10 mouse cellular contexts compared by ENCODE assay signal in the genomic region with DNA sequence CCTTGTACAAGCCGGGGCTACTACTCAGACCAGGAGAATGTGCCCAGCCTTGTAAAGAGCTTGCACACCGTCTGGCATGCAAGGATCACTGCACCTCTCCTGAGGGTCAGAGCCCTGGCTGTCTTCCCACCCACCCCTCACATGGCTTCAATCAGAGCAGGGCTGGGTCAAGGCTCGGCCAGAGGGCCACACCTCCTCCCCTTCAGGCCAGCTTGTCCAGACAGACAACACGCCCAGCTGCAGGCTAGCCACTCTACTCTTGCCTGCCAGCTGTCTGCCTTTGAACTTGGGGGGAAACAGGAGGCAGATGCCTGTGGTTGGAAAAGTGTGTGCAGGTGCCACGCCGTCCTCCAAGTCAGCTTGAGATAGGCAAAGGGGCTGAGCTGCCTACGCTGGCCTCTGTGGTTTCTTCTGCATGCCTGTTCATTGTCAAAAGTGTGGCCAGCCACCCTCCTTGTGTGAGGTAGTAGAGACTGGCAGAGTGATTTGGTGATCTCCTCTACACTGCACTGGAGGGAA. TPM values are rescaled to one million over a fixed set of nuclear protein-coding genes. Genes with fewer than 3 reads are reported as not detected.
DNase-seq lines count a peak whose midpoint lies in the region; ATAC-seq and TF ChIP-seq lines count a peak whose summit lies in the region.
"Had no signal": no experiment of that assay in that cellular context is flagged by ENCODE, and none has a peak within 500 bp of the region (broad histone marks: within the 10 kb centered on the region; RNA-seq: fewer than 3 reads in every experiment).

No protein-coding gene starts in this region.

- peak; percentile 65 for DNase-seq in hindbrain, embryonic 10.5 days (ENCODE audit: low spot score)
- peak; percentile 58 for DNase-seq in embryonic facial prominence, embryonic 11.5 days (ENCODE audit: low spot score)
- peak; percentile 76 for DNase-seq in kidney, adult 2 months
- no peak for DNase-seq in liver, embryonic 11.5 days (ENCODE audit: low spot score)
- no peak for DNase-seq in spleen, postnatal 4 days (ENCODE audit: low spot score in 2 of 2)

- H3K9me3 ChIP-seq in hindbrain, embryonic 10.5 days, result no peaks in the 10 kb centered on the region
- no peaks in the 10 kb centered on the region for H3K9me3 ChIP-seq in hindbrain, embryonic 12.5 days (replicated peaks)
- no peaks in the 10 kb centered on the region for H3K9me3 ChIP-seq in embryonic facial prominence, embryonic 11.5 days (replicated peaks; ENCODE audit: control insufficient read depth, low read length)
- H3K9me3 ChIP-seq in liver, embryonic 11.5 days (ENCODE audit: control insufficient read depth, low read length), result no peaks in the 10 kb centered on the region
- no peaks in the 10 kb centered on the region for H3K9me3 ChIP-seq in forebrain, embryonic 12.5 days
- H3K9me3 ChIP-seq: G1E had no signal

- no peaks in the 10 kb centered on the region for H3K27me3 ChIP-seq in hindbrain, embryonic 10.5 days (ENCODE audit: insufficient read depth, poor library complexity, severe bottlenecking)
- H3K27me3 ChIP-seq in hindbrain, embryonic 12.5 days, result no peaks in the 10 kb centered on the region
- H3K27me3 ChIP-seq in embryonic facial prominence, embryonic 11.5 days (ENCODE audit: control insufficient read depth, insufficient read depth, low read length), result no peaks in the 10 kb centered on the region
- H3K27me3 ChIP-seq in kidney, adult 2 months (replicated peaks; ENCODE audit: control insufficient read depth, insufficient read depth, low read length), result no peaks in the 10 kb centered on the region
- H3K27me3 ChIP-seq in liver, embryonic 11.5 days (replicated peaks; ENCODE audit: control insufficient read depth, insufficient read depth, low read length), result no peaks in the 10 kb centered on the region
- peaks cover 5% of the 10 kb centered on the region; the same call in 1 of the 2 replicates for H3K27me3 ChIP-seq in forebrain, embryonic 12.5 days

- no peak for ATAC-seq in hindbrain, embryonic 12.5 days (ENCODE audit: low FRiP score)
- 0 out of 2 replicates have a peak, but pooled peaks have one; percentile 36 for ATAC-seq in embryonic facial prominence, embryonic 11.5 days (replicated peaks; ENCODE audit: insufficient number of reproducible peaks, low FRiP score, low TSS enrichment, low read depth)
- ATAC-seq in megakaryocyte-erythroid progenitor cell, adult 5-6 weeks (replicated peaks; ENCODE audit: low FRiP score, low TSS enrichment, poor library complexity, severe bottlenecking), result peak; percentile 60; the same call in 1 of the 2 replicates
- ATAC-seq in liver, embryonic 11.5 days (replicated peaks; ENCODE audit: low FRiP score), result no peak
- ATAC-seq in forebrain, embryonic 12.5 days (ENCODE audit: low FRiP score), result no peak

- no peak overlapping the region for H3K4me2 ChIP-seq in hindbrain, embryonic 12.5 days (replicated peaks)
- no peak overlapping the region for H3K4me2 ChIP-seq in embryonic facial prominence, embryonic 11.5 days (ENCODE audit: low read depth, low read length)
- H3K4me2 ChIP-seq in liver, embryonic 11.5 days, result no peak overlapping the region
- no peak overlapping the region for H3K4me2 ChIP-seq in forebrain, embryonic 12.5 days

- TF ChIP-seq CTCF in kidney, adult 2 months (conservative IDR thresholded peaks at IDR 0.05; ENCODE audit: insufficient read depth, insufficient read length, low read depth, low read length), result no peak

- WGBS in hindbrain, embryonic 10.5 days, result 43% methylated on average over 7 of the region's 7 CpGs
- 41% methylated on average over 7 of the region's 7 CpGs for WGBS in hindbrain, embryonic 12.5 days
- WGBS in embryonic facial prominence, embryonic 11.5 days, result 22% methylated on average over 7 of the region's 7 CpGs
- WGBS in kidney, adult 2 months, result 27% methylated on average over 7 of the region's 7 CpGs
- WGBS in liver, embryonic 11.5 days, result 28% methylated on average over 7 of the region's 7 CpGs
- WGBS in forebrain, embryonic 12.5 days, result 63% methylated on average over 7 of the region's 7 CpGs

- 0 out of 2 replicates have a peak overlapping the region, but pooled peaks have one; percentile 59 for H3K27ac ChIP-seq in hindbrain, embryonic 10.5 days
- H3K27ac ChIP-seq in hindbrain, embryonic 12.5 days, result no peak overlapping the region
- peak overlapping the region; percentile 52; the same call in 1 of the 2 replicates for H3K27ac ChIP-seq in embryonic facial prominence, embryonic 11.5 days (replicated peaks; ENCODE audit: low read depth, low read length)
- no peak overlapping the region for H3K27ac ChIP-seq in kidney, adult 2 months (ENCODE audit: insufficient read depth, low read depth, low read length)
- H3K27ac ChIP-seq in liver, embryonic 11.5 days (ENCODE audit: low read depth, low read length), result no peak overlapping the region
- H3K27ac ChIP-seq in forebrain, embryonic 12.5 days, result no peak overlapping the region
- H3K27ac ChIP-seq: heart, adult 2 months had no signal

- H3K36me3 ChIP-seq in hindbrain, embryonic 10.5 days, result no peaks in the 10 kb centered on the region
- H3K36me3 ChIP-seq in hindbrain, embryonic 12.5 days, result no peaks in the 10 kb centered on the region
- no peaks in the 10 kb centered on the region for H3K36me3 ChIP-seq in embryonic facial prominence, embryonic 11.5 days (replicated peaks; ENCODE audit: control insufficient read depth, insufficient read depth, low read depth, low read length)
- no peaks in the 10 kb centered on the region for H3K36me3 ChIP-seq in kidney, adult 2 months (ENCODE audit: control insufficient read depth, insufficient read depth, low read length)
- no peaks in the 10 kb centered on the region for H3K36me3 ChIP-seq in liver, embryonic 11.5 days (ENCODE audit: control insufficient read depth, insufficient read depth, low read length)
- no peaks in the 10 kb centered on the region for H3K36me3 ChIP-seq in forebrain, embryonic 12.5 days (replicated peaks)
- H3K36me3 ChIP-seq: G1E had no signal

- no peak for TF ChIP-seq POLR2A in kidney, adult 2 months (IDR thresholded peaks at IDR 0.05; ENCODE audit: low read depth, low read length)

- peaks cover 33% of the 10 kb centered on the region for H3K4me1 ChIP-seq in hindbrain, embryonic 10.5 days (replicated peaks)
- peaks cover 22% of the 10 kb centered on the region for H3K4me1 ChIP-seq in hindbrain, embryonic 12.5 days
- peaks cover 18% of the 10 kb centered on the region for H3K4me1 ChIP-seq in embryonic facial prominence, embryonic 11.5 days (ENCODE audit: control insufficient read depth, insufficient read depth, low read length)
- H3K4me1 ChIP-seq in kidney, adult 2 months (ENCODE audit: control insufficient read depth, insufficient read depth, low read length), result peaks cover 5% of the 10 kb centered on the region; the same call in 1 of the 2 replicates
- H3K4me1 ChIP-seq in liver, embryonic 11.5 days (replicated peaks; ENCODE audit: control insufficient read depth, insufficient read depth, low read length), result peaks cover 9% of the 10 kb centered on the region
- peaks cover 12% of the 10 kb centered on the region for H3K4me1 ChIP-seq in forebrain, embryonic 12.5 days

- H3K4me3 ChIP-seq in hindbrain, embryonic 10.5 days, result 0 out of 2 replicates have a peak overlapping the region, but pooled peaks have one; percentile 4
- no peak overlapping the region for H3K4me3 ChIP-seq in hindbrain, embryonic 12.5 days
- H3K4me3 ChIP-seq in embryonic facial prominence, embryonic 11.5 days (ENCODE audit: low read depth, low read length), result no peak overlapping the region
- no peak overlapping the region for H3K4me3 ChIP-seq in kidney, adult 2 months (ENCODE audit: insufficient read depth, low read depth, low read length)
- H3K4me3 ChIP-seq in liver, embryonic 11.5 days (ENCODE audit: low read depth, low read length), result no peak overlapping the region
- H3K4me3 ChIP-seq in forebrain, embryonic 12.5 days (replicated peaks), result no peak overlapping the region
- H3K4me3 ChIP-seq: heart, adult 2 months had no signal

- no peak overlapping the region for H3K9ac ChIP-seq in hindbrain, embryonic 12.5 days
- peak overlapping the region; percentile 13; the same call in 1 of the 2 replicates for H3K9ac ChIP-seq in embryonic facial prominence, embryonic 11.5 days (replicated peaks; ENCODE audit: low read length)
- no peak overlapping the region for H3K9ac ChIP-seq in liver, embryonic 11.5 days (ENCODE audit: low read depth, low read length)
- no peak overlapping the region for H3K9ac ChIP-seq in forebrain, embryonic 12.5 days

RNA-seq across cellular contexts. Expression of a gene that starts 9.0 kb away (rescaled TPM):
- not detected in 2 replicates for polyA plus RNA-seq in hindbrain, embryonic 10.5 days (2016; fragmentation: Nextera tagmentation; extraction: Ambion mirVana)
- not detected in 2 replicates for polyA plus RNA-seq in hindbrain, embryonic 12.5 days (2016; fragmentation: Nextera tagmentation; extraction: Ambion mirVana)
- polyA plus RNA-seq in embryonic facial prominence, embryonic 11.5 days (2014; fragmentation: Nextera tagmentation; extraction: Ambion mirVana), result 0.17 TPM in 1 of 2 replicates, not detected in the other
- polyA plus RNA-seq in kidney, adult 2 months (2012; rRNA removed), result not detected in 2 replicates
- not detected in 2 replicates for total RNA-seq in megakaryocyte-erythroid progenitor cell, adult 5-6 weeks (2014; fragmentation: Nextera tagmentation)
- total RNA-seq in megakaryocyte-erythroid progenitor cell, adult 5-6 weeks (2017), result not detected in 2 replicates
- not detected in 2 replicates for polyA plus RNA-seq in liver, embryonic 11.5 days (2014; fragmentation: Nextera tagmentation; extraction: Ambion mirVana)
- polyA plus RNA-seq in forebrain, embryonic 12.5 days (2016; fragmentation: Nextera tagmentation; extraction: Ambion mirVana), result not detected in 2 replicates
- total RNA-seq: heart, adult 2 months had no signal
- polyA plus RNA-seq: G1E; heart, adult 2 months had no signal

Comparison
In these comparisons a context has a peak if more than half of its experiments do, and no peak if none do; other contexts are left out.
1. H3K27ac ChIP-seq: peak in hindbrain, embryonic 10.5 days (single experiment) and embryonic facial prominence, embryonic 11.5 days (single experiment); none in hindbrain, embryonic 12.5 days (single experiment), kidney, adult 2 months (single experiment), liver, embryonic 11.5 days (single experiment) and forebrain, embryonic 12.5 days (single experiment).
2. DNase-seq: peak in hindbrain, embryonic 10.5 days (single experiment), embryonic facial prominence, embryonic 11.5 days (single experiment) and kidney, adult 2 months (single experiment); none in liver, embryonic 11.5 days (single experiment) and spleen, postnatal 4 days (0 of 2).
3. ATAC-seq: peak in embryonic facial prominence, embryonic 11.5 days (single experiment) and megakaryocyte-erythroid progenitor cell, adult 5-6 weeks (single experiment); none in hindbrain, embryonic 12.5 days (single experiment), liver, embryonic 11.5 days (single experiment) and forebrain, embryonic 12.5 days (single experiment).